Mouse (Mus musculus) gastrocnemius, postnatal 10 days (tissue): ENCODE measurements around the gene Zfp526. TPM values are rescaled to one million over a fixed set of nuclear protein-coding genes. Genes with fewer than 3 reads are reported as not detected.

Experiments used
- DNase-seq: peaks from one replicate; pipeline ENCODE4 v3.0.0; 2021; ENCODE audit warnings: mixed read lengths
- microRNA-seq, 2 experiments: library from miRNA; unstranded; fragments of <30 nt; microRNA quantifications; one replicate each; pipeline ENCODE4 v1.2.0; 2021
- total RNA-seq, 2 experiments: library from RNA; stranded (reverse); gene quantifications; 2 replicates each; pipeline ENCODE4 v1.2.3; 2021

The Zfp526 gene
- total RNA-seq, 2 experiments from 2014 or later: 6.2 to 8.5 TPM

DNA sequence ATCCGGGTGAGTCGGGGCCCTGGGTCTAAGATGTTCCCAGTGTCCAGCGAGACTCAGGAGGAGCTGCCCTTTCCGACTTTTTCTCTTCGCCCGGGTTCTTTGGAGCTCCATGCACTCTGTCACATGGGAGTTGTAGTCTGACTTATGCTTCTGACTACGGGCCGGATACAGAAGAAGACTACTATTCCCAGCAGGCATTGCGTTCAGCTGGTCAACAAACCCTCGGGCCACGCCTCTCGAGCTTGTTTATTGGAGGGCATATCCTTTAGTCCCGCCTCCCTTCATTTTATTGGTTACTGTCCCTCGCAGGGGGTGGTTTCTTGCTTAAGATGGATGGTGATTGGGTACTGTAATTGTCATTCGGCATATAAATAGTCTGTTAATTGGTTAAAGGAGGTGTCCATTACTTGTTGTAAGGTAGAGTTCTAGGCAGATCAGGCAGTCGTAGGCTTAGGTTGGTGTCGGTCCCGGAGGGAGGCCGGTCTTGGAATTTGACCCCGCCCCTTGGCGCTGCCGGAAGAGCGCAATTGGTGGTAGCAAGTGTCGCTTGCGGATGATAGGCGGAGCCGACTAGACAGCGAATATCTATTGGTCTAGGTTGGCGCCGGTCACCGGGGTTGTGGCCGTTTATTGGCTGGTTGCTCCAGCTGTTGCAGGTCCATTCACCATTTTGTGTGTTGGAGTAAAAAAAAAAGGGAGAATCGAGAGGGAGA, 46.7 kb downstream of the Zfp526 start:
- peak; percentile 97 for DNase-seq

- no peak for DNase-seq
These were observed 47.4 kb downstream of the Zfp526 start for GRCm38 (mm10) chr7:25268588-25268987.

DNA sequence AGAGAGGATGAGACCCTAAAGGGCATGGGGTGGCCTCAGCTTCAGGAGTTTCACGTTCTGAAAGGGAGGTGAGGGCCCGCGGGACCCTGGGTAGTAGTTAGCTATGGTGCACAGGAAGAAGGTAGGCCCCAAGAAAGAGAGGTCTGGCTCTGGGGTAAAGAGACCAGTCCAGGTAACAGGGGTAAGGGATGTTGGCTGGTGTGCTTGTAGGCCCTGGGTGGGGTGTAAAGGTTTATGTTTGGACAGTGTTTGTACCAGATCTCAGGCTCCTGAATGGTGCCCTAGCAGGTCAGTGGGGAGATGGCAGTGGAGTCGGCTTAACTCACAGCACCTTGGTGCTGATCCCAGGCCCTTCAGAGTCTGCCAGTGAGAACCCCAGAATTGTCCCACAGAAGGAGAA, 47.8 kb downstream of the Zfp526 start:
- DNase-seq: no peak

GRCm38 (mm10) chr7:25269545-25270271, 48.5 kb downstream of the Zfp526 start:
- no peak for DNase-seq

DNA sequence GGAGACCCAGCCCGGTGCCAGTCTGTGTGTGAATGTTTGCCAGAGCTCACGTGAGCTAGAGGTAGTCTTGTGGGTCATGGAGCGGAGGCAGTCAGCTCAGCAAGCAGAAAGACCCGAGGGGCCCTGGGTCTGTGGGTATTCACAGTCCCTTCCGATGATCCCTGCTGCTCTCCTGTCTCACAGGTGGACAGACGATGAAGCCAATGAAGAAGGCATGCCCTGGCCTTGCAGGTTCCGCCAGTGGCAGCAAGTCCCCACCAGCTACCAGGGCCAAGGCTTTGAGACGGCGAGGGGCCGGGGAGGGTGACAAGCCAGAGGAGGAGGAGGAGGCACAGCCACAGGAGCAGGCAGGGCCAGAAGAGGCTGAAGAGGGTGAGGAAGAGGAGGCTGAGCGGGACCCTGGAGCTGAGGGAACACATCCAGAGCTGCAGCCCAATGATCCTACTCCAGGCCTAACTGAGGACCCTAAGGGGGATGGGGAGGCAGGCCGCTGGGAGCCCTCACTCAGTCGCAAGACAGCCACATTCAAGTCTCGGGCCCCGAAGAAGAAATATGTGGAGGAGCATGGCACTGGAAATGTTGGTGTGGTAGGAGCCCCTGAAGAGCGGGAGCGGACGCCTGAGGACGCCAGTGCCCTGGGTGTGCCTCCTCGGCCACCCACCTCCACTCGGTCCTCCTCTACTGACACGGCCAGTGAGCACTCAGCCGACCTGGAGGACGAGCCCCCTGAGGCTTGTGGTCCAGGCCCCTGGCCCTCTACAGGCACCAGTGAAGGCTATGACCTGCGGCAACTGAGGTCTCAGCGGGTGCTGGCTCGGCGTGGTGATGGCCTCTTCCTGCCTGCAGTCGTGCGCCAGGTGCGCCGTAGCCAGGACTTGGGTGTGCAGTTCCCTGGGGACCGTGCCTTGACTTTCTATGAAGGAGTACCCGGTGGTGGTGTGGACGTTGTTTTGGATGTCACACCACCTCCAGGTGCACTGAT, 49.7 kb downstream of the Zfp526 start:
- no peak for DNase-seq

DNA sequence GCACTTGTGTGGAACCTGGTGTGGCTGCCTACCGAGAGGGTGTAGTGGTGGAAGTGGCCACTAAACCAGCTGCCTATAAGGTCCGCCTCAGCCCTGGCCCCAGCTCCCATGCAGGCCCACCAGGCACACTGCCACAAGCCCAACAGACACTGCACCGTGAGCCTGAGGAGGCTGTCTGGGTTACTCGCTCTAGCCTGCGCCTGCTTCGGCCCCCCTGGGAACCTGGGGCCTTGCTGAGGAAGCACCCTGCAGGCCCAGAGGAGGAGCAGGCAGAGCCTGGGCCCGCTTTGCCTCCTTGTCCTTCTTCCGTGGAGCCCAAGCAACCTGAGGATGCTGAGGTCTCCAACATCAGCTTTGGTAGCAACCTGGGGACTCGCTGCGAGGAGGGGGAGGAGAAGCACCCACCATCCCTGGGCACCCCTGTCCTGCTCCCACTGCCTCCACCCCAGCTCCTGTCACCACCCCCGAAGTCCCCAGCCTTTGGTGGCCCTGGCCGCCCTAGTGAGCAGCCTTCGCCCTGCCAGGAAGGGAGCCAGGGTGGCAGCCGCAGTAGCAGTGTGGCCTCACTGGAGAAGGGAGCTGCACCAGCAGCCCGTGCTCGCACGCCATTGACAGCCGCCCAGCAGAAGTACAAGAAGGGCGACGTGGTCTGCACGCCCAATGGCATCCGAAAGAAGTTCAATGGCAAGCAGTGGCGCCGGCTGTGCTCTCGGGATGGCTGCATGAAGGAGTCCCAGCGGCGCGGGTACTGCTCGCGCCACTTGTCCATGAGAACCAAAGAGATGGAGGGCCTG, 50.6 kb downstream of the Zfp526 start:
- no peak for DNase-seq

GRCm38 (mm10) chr7:25272445-25273258, 51.4 kb downstream of the Zfp526 start:
- no peak for DNase-seq

GRCm38 (mm10) chr7:25273259-25274241, 52.3 kb downstream of the Zfp526 start:
- no peak for DNase-seq

GRCm38 (mm10) chr7:25274571-25274970, 53.3 kb downstream of the Zfp526 start:
- no peak for DNase-seq

DNA sequence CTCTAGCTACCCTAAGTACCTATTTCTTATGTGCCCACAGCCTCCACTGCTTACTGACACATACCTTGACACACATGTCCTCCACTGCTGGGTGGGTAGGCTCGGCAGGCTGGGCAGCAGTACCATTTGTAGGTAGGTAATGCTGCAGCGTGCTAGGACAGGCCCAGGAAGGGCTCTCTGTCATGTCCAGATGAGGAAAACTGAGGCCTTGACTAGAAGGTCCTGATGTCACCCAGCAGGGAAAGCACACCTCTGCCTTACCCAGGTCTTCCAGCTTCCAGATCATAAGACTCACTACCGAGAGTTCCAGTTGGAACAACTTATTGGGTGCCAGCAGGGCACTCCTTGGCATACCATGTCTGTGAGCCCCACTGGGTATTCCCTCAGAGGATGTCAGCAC, 53.8 kb downstream of the Zfp526 start:
- no peak for DNase-seq

- DNase-seq: no peak
These were observed 54.5 kb downstream of the Zfp526 start for GRCm38 (mm10) chr7:25275555-25276298.

Small RNA genes within 50 kb of the gene (microRNA-seq; reads per million reads assigned to microRNA genes)
- gene Mir7048: 0 reads per million in 2 experiments

Other genes with a start within 250 kb of the Zfp526 start
- gene Rabac1, start 248.7 kb upstream of the Zfp526 start, total RNA-seq: 100 to 1,000 TPM; 163 to 166 TPM
- 1 to 10 TPM; 1.9 to 4.0 TPM for gene Atp1a3, start 215.5 kb upstream of the Zfp526 start, total RNA-seq
- gene Grik5, start 149.1 kb upstream of the Zfp526 start, total RNA-seq: 10 to 100 TPM in 1 of 2 experiments, 1 to 10 TPM in 1; 7.2 to 11.0 TPM
- gene Zfp574, start 148.9 kb upstream of the Zfp526 start, total RNA-seq: 1 to 10 TPM; 6.9 to 9.0 TPM
- under 1 TPM; 0.16 to 0.77 TPM for gene Pou2f2, start 41.7 kb upstream of the Zfp526 start, total RNA-seq
- 1 to 10 TPM; 6.3 to 7.4 TPM for gene Dedd2, start 810 bp upstream of the Zfp526 start, total RNA-seq
- gene Gsk3a, start 16.4 kb downstream of the Zfp526 start, total RNA-seq: 10 to 100 TPM; 51.1 to 60.2 TPM
- gene Erf, start 29.3 kb downstream of the Zfp526 start, total RNA-seq: 10 to 100 TPM; 14.9 to 18.4 TPM
- 10 to 100 TPM; 65.7 to 73.4 TPM for gene Cic, start 46.3 kb downstream of the Zfp526 start, total RNA-seq
- 10 to 100 TPM in 1 of 2 experiments, 1 to 10 TPM in 1; 7.5 to 12.3 TPM for gene Pafah1b3, start 76.6 kb downstream of the Zfp526 start, total RNA-seq
- not detected for gene Prr19, start 80.0 kb downstream of the Zfp526 start, total RNA-seq
- gene Tmem145, start 84.7 kb downstream of the Zfp526 start, total RNA-seq: not detected
- gene Megf8, start 95.7 kb downstream of the Zfp526 start, total RNA-seq: 10 to 100 TPM; 24.0 to 27.2 TPM
- gene Cnfn, start 148.3 kb downstream of the Zfp526 start, total RNA-seq: not detected
- 10 to 100 TPM; 18.2 to 18.4 TPM for gene Lipe, start 177.3 kb downstream of the Zfp526 start, total RNA-seq
- not detected for gene Cxcl17, start 191.5 kb downstream of the Zfp526 start, total RNA-seq